ENCODE assay signal across 8 mouse cellular contexts in genomic region chr11:46216669-46217068, GRCm38 (mm10). TPM values are rescaled to one million over a fixed set of nuclear protein-coding genes. Genes with fewer than 3 reads are reported as not detected.
DNase-seq lines count a peak whose midpoint lies in the region; ATAC-seq and TF ChIP-seq lines count a peak whose summit lies in the region.
"Had no signal": no experiment of that assay in that cellular context is flagged by ENCODE, and none has a peak within 500 bp of the region (broad histone marks: within the 10 kb centered on the region; RNA-seq: fewer than 3 reads in every experiment).

No protein-coding gene starts in this region.

- no peak overlapping the region for H3ac ChIP-seq in C2C12 (ENCODE audit: control insufficient read depth, insufficient read length, low read depth)

- H3K4me1 ChIP-seq in kidney, embryonic 16.5 days (ENCODE audit: insufficient read depth, low read length) = peaks cover 28% of the 10 kb centered on the region
- no peaks in the 10 kb centered on the region for H3K4me1 ChIP-seq in ES-Bruce4 (ENCODE audit: control insufficient read depth, insufficient read depth, low read length)
- H3K4me1 ChIP-seq in hindbrain, embryonic 15.5 days (replicated peaks) = peaks cover 44% of the 10 kb centered on the region
- H3K4me1 ChIP-seq in small intestine, adult 2 months (ENCODE audit: control insufficient read depth, insufficient read depth, insufficient read length, low read length) = no peaks in the 10 kb centered on the region; the same call in 1 of the 2 replicates

- no peaks in the 10 kb centered on the region for H3K79me3 ChIP-seq in C2C12 (ENCODE audit: low read depth)

- TF ChIP-seq CTCF in C2C12 (IDR thresholded peaks at IDR 0.05; ENCODE audit: control insufficient read depth, insufficient read depth, insufficient read length) (no peak), ES-Bruce4 (IDR thresholded peaks at IDR 0.05; ENCODE audit: low read depth, low read length) (peak; percentile 2)
- 0 out of 2 replicates have a peak, but pooled peaks have one; percentile 7 for TF ChIP-seq CTCF in small intestine, adult 2 months (IDR thresholded peaks at IDR 0.05; ENCODE audit: extremely low read depth, insufficient read length, insufficient replicate concordance, low read depth, low read length)

- peaks cover 6% of the 10 kb centered on the region; the same call in 1 of the 2 replicates for H3K36me3 ChIP-seq in kidney, embryonic 16.5 days (ENCODE audit: insufficient read depth, low read length)
- no peaks in the 10 kb centered on the region for H3K36me3 ChIP-seq in C2C12 (ENCODE audit: control insufficient read depth, insufficient read depth)
- H3K36me3 ChIP-seq in ES-Bruce4 (ENCODE audit: control insufficient read depth, insufficient read depth, low read length, poor library complexity, severe bottlenecking) = no peaks in the 10 kb centered on the region
- H3K36me3 ChIP-seq in hindbrain, embryonic 15.5 days = peaks cover 9% of the 10 kb centered on the region
- H3K36me3 ChIP-seq in small intestine, adult 2 months (ENCODE audit: control insufficient read depth, insufficient read depth, low read length) = no peaks in the 10 kb centered on the region

- no peaks in the 10 kb centered on the region for H3K9me3 ChIP-seq in kidney, embryonic 16.5 days (ENCODE audit: low read length)
- H3K9me3 ChIP-seq in ES-Bruce4 (replicated peaks; ENCODE audit: control insufficient read depth, insufficient read depth, low read length, poor library complexity, severe bottlenecking) = no peaks in the 10 kb centered on the region
- no peaks in the 10 kb centered on the region for H3K9me3 ChIP-seq in hindbrain, embryonic 15.5 days

- H3K27ac ChIP-seq in kidney, embryonic 16.5 days (ENCODE audit: low read length) = no peak overlapping the region
- no peak overlapping the region for H3K27ac ChIP-seq in ES-Bruce4 (ENCODE audit: insufficient read depth, low read length)
- peak overlapping the region; percentile 82; the same call in 1 of the 2 replicates for H3K27ac ChIP-seq in hindbrain, embryonic 15.5 days (replicated peaks)
- no peak overlapping the region for H3K27ac ChIP-seq in small intestine, adult 2 months (ENCODE audit: insufficient read depth, low read depth, low read length)

- H3K9ac ChIP-seq in kidney, embryonic 16.5 days (replicated peaks; ENCODE audit: low read length) = no peak overlapping the region
- H3K9ac ChIP-seq in ES-Bruce4 (ENCODE audit: low read depth, poor library complexity, severe bottlenecking) = no peak overlapping the region
- H3K9ac ChIP-seq in hindbrain, embryonic 15.5 days = no peak overlapping the region

- no peaks in the 10 kb centered on the region for H3K27me3 ChIP-seq in kidney, embryonic 16.5 days (ENCODE audit: insufficient read depth, low read length)
- H3K27me3 ChIP-seq in C2C12 (ENCODE audit: control insufficient read depth, insufficient read depth, insufficient read length) (no peaks in the 10 kb centered on the region), ES-Bruce4 (ENCODE audit: control insufficient read depth, insufficient read depth, low read length, poor library complexity, severe bottlenecking) (no peaks in the 10 kb centered on the region)
- no peaks in the 10 kb centered on the region for H3K27me3 ChIP-seq in hindbrain, embryonic 15.5 days
- H3K27me3 ChIP-seq in small intestine, adult 2 months (ENCODE audit: control insufficient read depth, insufficient read depth, low read length) = no peaks in the 10 kb centered on the region

- no peaks in the 10 kb centered on the region for H3K79me2 ChIP-seq in C2C12 (ENCODE audit: control insufficient read depth, insufficient read depth)

- no peak overlapping the region for H3K4me3 ChIP-seq in kidney, embryonic 16.5 days (ENCODE audit: low read length)
- H3K4me3 ChIP-seq in C2C12 (ENCODE audit: insufficient read depth, poor library complexity, severe bottlenecking) = no peak overlapping the region
- H3K4me3 ChIP-seq in ES-Bruce4 (ENCODE audit: low read depth, low read length) = no peak overlapping the region
- no peak overlapping the region for H3K4me3 ChIP-seq in hindbrain, embryonic 15.5 days
- H3K4me3 ChIP-seq in small intestine, adult 2 months (ENCODE audit: low read depth, low read length) = no peak overlapping the region

- no peak for TF ChIP-seq POLR2A in ES-Bruce4 (IDR thresholded peaks at IDR 0.05; ENCODE audit: insufficient read depth, low read length)
- TF ChIP-seq POLR2A in small intestine, adult 2 months (IDR thresholded peaks at IDR 0.05; ENCODE audit: low read depth, low read length) = no peak

- no peak for ATAC-seq in kidney, embryonic 16.5 days (ENCODE audit: low FRiP score, low TSS enrichment)
- no peak for ATAC-seq in hindbrain, embryonic 15.5 days (ENCODE audit: low FRiP score, low read depth)

- peak; percentile 54 for DNase-seq in kidney, adult 18-20 months
- no peak for DNase-seq in frontal cortex, postnatal 10 days (ENCODE audit: low spot score in 2 of 2)

- WGBS in kidney, embryonic 16.5 days = 76% methylated on average over 7 of the region's 7 CpGs
- WGBS in hindbrain, embryonic 15.5 days = 72% methylated on average over 7 of the region's 7 CpGs
- WGBS in small intestine, adult 2 months = 70% methylated on average over 7 of the region's 7 CpGs

- no peak for TF ChIP-seq EP300 in ES-Bruce4 (IDR thresholded peaks at IDR 0.05; ENCODE audit: insufficient read depth, low read depth, low read length)

- H3K4me2 ChIP-seq in kidney, embryonic 16.5 days (replicated peaks; ENCODE audit: low read depth, low read length) = no peak overlapping the region
- H3K4me2 ChIP-seq in hindbrain, embryonic 15.5 days = no peak overlapping the region

TF ChIP-seq in C2C12, 6 proteins besides CTCF, POLR2A, EP300 and RAD21:
- TF ChIP-seq MYOD1 (IDR thresholded peaks at IDR 0.05; ENCODE audit: control insufficient read depth, insufficient read length, low read depth) (no peak), USF1 (IDR thresholded peaks at IDR 0.05; ENCODE audit: low read depth) (peak; percentile 7), FOSL1 (IDR thresholded peaks at IDR 0.05; ENCODE audit: insufficient read depth, low read length, poor library complexity, severe bottlenecking) (no peak)

RNA-seq across cellular contexts. Expression of gene Fndc9, which starts 18.7 kb away (rescaled TPM):
- polyA plus RNA-seq in kidney, embryonic 16.5 days (2015; fragmentation: Nextera tagmentation; extraction: Ambion mirVana) = 0.09 TPM in 1 of 2 replicates, not detected in the other
- polyA plus RNA-seq in C2C12 (2012; fragmentation: generic; extraction: Trizol) (0.09 TPM), ES-Bruce4 (2011; ENCODE audit: insufficient read depth, insufficient read length, low read depth, missing spikeins) (not detected in 2 replicates)
- 3.1 and 3.6 TPM in 2 replicates for polyA plus RNA-seq in hindbrain, embryonic 15.5 days (2015; fragmentation: Nextera tagmentation; extraction: Ambion mirVana)
- polyA plus RNA-seq in small intestine, adult 2 months (2012; rRNA removed) = not detected in 2 replicates

RNA-seq across cellular contexts. Expression of gene Nipal4, which starts 50.4 kb away (rescaled TPM):
- 0.59 and 1.4 TPM in 2 replicates for polyA plus RNA-seq in kidney, embryonic 16.5 days (2015; fragmentation: Nextera tagmentation; extraction: Ambion mirVana)
- polyA plus RNA-seq in C2C12 (2012; fragmentation: generic; extraction: Trizol) (0.08 TPM), ES-Bruce4 (2011; ENCODE audit: insufficient read depth, insufficient read length, low read depth, missing spikeins) (3.6 and 4.1 TPM in 2 replicates)
- 0.43 and 0.47 TPM in 2 replicates for polyA plus RNA-seq in hindbrain, embryonic 15.5 days (2015; fragmentation: Nextera tagmentation; extraction: Ambion mirVana)
- 0.49 and 0.89 TPM in 2 replicates for polyA plus RNA-seq in small intestine, adult 2 months (2012; rRNA removed)
- polyA plus RNA-seq: neural tube, embryonic 14.5 days had no signal
